Mouse (Mus musculus) hindbrain, embryonic 13.5 days (tissue): ENCODE measurements around the gene Lrrc8a. TPM values are rescaled to one million over a fixed set of nuclear protein-coding genes. Genes with fewer than 3 reads are reported as not detected.
A peak's percentile ranks its signal among the peaks of the same experiment; 100 is the strongest.

Source experiments
- ATAC-seq: fragments of 200-750 bp; cut with Nextera tagmentation; 2 replicates; pipeline ENCODE4 v1.8.0; 2017; ENCODE audit warnings: moderate TSS enrichment; ENCODE audit not compliant: low FRiP score
- H3K27ac ChIP-seq: fragments of 300-500 bp; sonication (generic); 2 replicates; pipeline ENCODE4 v1.5.1; 2015; ENCODE audit warnings: inconsistent platforms, mild to moderate bottlenecking, moderate library complexity
- H3K27me3 ChIP-seq: fragments of 300-500 bp; sonication (generic); 2 replicates; pipeline ENCODE4 v1.6.1; 2015; ENCODE audit warnings: mild to moderate bottlenecking, inconsistent platforms
- H3K36me3 ChIP-seq: fragments of 300-500 bp; sonication (generic); 2 replicates; pipeline ENCODE4 v1.6.1; 2015; ENCODE audit warnings: mild to moderate bottlenecking, inconsistent platforms
- H3K4me1 ChIP-seq: fragments of 300-500 bp; sonication (generic); replicated peaks from 2 replicates; pipeline ENCODE4 v1.6.1; 2015; ENCODE audit warnings: inconsistent platforms
- H3K4me2 ChIP-seq: fragments of 300-500 bp; sonication (generic); 2 replicates; pipeline ENCODE4 v1.6.1; 2015; ENCODE audit warnings: inconsistent platforms, mild to moderate bottlenecking, moderate library complexity
- H3K4me3 ChIP-seq: fragments of 300-500 bp; sonication (generic); 2 replicates; pipeline ENCODE4 v1.5.1; 2015; ENCODE audit warnings: mild to moderate bottlenecking, inconsistent platforms
- H3K9ac ChIP-seq: fragments of 300-500 bp; sonication (generic); 2 replicates; pipeline ENCODE4 v1.6.1; 2015; ENCODE audit warnings: mild to moderate bottlenecking, inconsistent platforms
- H3K9me3 ChIP-seq: fragments of 300-500 bp; sonication (generic); 2 replicates; pipeline ENCODE4 v1.6.1; 2016; ENCODE audit warnings: inconsistent platforms
- WGBS: fragments of 180-500 bp; shearing (Covaris S2); methylation state at CpG from one replicate; pipeline ENCODE4 v1.1.7; 2015; 5-methylcytosine and 5-hydroxymethylcytosine counted together
- polyA plus RNA-seq: library from polyadenylated mRNA; unstranded; fragments of >200 nt; fragmentation: Nextera tagmentation; extraction: Ambion mirVana; gene quantifications from 2 replicates; pipeline ENCODE4 v1.2.1, GENCODE M21; 2015

Gene Lrrc8a
- 59.8 TPM in 2 replicates for polyA plus RNA-seq

DNA sequence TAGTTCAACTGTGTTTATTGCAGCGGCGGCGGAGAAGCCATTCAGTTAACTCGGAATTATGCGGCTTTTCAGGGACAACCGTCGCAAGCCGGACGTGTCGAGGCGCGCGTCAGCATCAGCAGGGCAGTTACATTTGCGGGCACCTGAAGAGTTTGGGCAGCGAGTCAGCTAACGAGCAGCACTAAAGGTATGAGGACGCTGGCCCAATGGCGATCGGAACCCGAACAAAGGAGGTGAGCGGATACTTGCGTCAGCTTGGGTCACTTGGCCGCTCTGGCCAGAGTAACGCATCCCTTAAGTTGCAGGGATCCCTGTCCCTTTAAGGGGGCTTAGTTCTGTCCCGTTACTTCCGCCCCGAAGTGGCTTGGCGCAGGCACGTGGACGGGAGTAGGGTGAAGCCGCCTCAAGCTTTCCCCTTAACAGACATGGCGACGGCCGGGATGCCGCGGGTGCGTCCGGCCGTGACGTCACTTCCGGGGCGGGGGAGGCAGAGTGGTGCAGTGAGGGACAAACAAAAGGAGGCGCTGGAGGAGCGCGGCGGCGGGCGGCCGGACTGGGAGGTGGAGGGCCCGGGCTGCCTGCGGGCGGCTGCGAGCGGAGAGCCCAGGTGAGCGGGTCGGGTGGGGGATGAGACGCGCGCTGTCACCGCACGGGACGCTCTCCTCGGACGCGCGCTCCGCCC, at the start of gene Lrrc8a:
Lrrc8a (plus strand) TSS at position 517 of the 682 bp plus-strand sequence.
- Histone ChIP-seq H3K9me3 (no peaks in the 10 kb centered on the region), H3K27ac (peak within 1 kb of the TSS; percentile 96), H3K27me3 (no peaks in the 10 kb centered on the region), H3K36me3 (peaks cover 24% of the 10 kb centered on the region), H3K4me1 (peaks cover 48% of the 10 kb centered on the region), H3K4me2 (peak within 1 kb of the TSS; percentile 81), H3K4me3 (peak within 1 kb of the TSS; percentile 92), H3K9ac (peak within 1 kb of the TSS; percentile 96)
- under 1% methylated on average over 59 of the region's 67 CpGs for WGBS
- peak; percentile 98 for ATAC-seq

DNA sequence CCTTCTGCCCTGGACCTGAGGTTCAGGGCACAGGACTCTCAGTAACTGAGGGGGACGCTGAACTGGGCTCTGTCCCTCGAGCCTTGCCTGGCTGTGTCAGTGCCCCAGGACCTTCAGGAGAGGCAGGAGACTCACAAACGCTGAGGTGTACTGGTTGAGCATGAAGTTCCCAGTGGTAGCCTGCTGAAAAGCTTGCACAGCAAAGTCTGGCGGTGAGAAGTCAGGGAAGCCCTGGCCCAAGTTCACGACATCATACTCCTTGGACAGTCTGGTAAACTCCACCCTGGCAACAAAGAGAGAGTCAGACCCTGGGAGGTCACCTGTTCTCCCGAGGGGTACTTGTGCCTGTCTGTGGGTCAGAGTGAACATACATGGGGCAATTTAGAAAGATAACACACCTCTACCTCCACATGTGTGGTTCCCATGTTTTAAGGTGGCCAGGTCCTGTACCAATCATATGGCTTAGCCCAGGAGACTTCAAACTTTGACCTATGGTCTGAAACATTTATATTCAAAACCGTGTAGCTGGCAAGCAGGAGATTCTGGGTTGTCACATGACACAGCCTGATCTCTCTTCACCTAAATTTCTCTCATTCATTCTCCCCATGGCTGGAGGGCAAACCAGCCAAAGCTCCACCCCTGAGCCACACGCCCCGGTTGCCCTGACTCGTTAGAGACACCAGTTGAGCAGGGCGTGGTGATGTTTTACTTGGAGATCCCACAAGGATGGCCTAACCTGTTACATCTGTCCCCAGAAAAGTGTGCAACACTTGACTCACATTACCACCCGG, 45.5 kb upstream of the Lrrc8a start:
- H3K27ac ChIP-seq, result no peak overlapping the region
- no peak overlapping the region for H3K4me2 ChIP-seq
- no peak for ATAC-seq
- H3K36me3 ChIP-seq, result peaks cover 14% of the 10 kb centered on the region
- H3K4me3 ChIP-seq, result no peak overlapping the region
- H3K9me3 ChIP-seq, result no peaks in the 10 kb centered on the region
- H3K4me1 ChIP-seq, result no peaks in the 10 kb centered on the region
- no peak overlapping the region for H3K9ac ChIP-seq
- 93% methylated on average over 12 of the region's 12 CpGs for WGBS
- no peaks in the 10 kb centered on the region for H3K27me3 ChIP-seq

DNA sequence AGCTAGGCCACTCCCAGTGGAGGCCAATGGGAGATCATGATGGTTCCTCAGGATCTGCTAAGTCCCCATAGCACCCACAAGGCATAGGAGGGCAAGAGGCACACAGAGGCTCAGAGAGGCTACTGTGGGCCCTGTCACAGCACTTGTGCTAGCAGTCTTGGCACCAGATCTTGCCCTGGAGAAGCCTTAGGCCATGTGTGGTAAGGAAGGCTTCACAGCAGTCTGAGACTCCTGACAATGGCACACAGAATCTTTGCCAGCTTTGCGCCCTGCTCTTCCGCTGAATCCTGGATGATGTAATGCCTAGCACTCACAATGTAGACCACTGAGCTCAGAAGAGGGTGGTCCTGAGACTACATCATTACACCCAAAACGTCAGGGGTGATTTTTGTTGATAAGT, 42.9 kb upstream of the Lrrc8a start:
- H3K9ac ChIP-seq, result no peak overlapping the region
- no peak overlapping the region for H3K27ac ChIP-seq
- peaks cover 12% of the 10 kb centered on the region for H3K36me3 ChIP-seq
- ATAC-seq, result no peak
- no peaks in the 10 kb centered on the region for H3K27me3 ChIP-seq
- H3K9me3 ChIP-seq, result no peaks in the 10 kb centered on the region
- H3K4me1 ChIP-seq, result no peaks in the 10 kb centered on the region
- no peak overlapping the region for H3K4me3 ChIP-seq
- H3K4me2 ChIP-seq, result no peak overlapping the region
- 77% methylated on average over 3 of the region's 3 CpGs for WGBS

DNA sequence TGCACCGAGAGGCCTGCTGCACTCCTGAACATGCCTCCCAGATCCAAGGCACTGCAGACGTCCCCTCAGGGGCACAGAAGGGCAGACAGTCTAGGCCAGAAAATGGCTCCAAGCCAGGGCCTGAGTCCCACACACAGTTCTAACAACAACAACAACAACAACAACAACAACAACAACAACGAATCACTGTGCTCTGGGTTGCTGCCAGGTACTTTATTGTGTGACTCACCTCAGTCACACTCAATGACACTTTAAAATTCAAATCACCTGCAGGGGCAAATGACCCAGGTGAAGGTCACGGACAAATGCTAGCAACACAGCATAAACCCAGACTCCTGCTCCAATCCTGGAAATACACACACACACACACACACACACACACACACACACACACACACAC, 39.5 kb upstream of the Lrrc8a start:
- no peak for ATAC-seq
- Histone ChIP-seq H3K27ac (no peak overlapping the region), H3K9me3 (no peaks in the 10 kb centered on the region), H3K4me3 (no peak overlapping the region), H3K27me3 (no peaks in the 10 kb centered on the region), H3K4me2 (no peak overlapping the region), H3K9ac (peak overlapping the region; percentile 51; the same call in 1 of the 2 replicates), H3K4me1 (no peaks in the 10 kb centered on the region), H3K36me3 (no peaks in the 10 kb centered on the region)
- 75% methylated on average over 4 of the region's 4 CpGs for WGBS

DNA sequence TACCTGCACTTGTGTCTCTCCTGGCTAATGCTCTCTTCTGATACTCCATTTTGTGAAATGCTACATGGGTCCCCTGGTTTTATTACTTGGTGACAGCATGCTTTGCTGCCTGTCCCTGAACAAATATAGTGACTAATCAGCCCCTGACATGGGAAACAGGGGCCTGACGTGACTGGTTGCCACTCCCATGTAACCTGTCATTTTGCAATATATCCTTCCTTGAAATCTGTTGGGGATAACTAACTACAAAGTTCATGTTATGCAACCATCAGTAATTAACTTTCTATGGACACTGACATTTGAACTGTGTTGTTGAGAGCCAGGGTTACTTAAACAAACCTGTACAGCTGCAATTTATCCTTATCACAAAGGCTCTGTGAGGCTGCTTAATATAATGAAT, 37.5 kb upstream of the Lrrc8a start:
- no peak overlapping the region for H3K27ac ChIP-seq
- no peak overlapping the region for H3K4me3 ChIP-seq
- no peaks in the 10 kb centered on the region for H3K36me3 ChIP-seq
- 70% methylated on average over 1 of the region's 1 CpGs for WGBS
- H3K9ac ChIP-seq, result no peak overlapping the region
- ATAC-seq, result no peak
- H3K4me2 ChIP-seq, result no peak overlapping the region
- H3K4me1 ChIP-seq, result peaks cover 11% of the 10 kb centered on the region
- H3K9me3 ChIP-seq, result no peaks in the 10 kb centered on the region
- no peaks in the 10 kb centered on the region for H3K27me3 ChIP-seq

DNA sequence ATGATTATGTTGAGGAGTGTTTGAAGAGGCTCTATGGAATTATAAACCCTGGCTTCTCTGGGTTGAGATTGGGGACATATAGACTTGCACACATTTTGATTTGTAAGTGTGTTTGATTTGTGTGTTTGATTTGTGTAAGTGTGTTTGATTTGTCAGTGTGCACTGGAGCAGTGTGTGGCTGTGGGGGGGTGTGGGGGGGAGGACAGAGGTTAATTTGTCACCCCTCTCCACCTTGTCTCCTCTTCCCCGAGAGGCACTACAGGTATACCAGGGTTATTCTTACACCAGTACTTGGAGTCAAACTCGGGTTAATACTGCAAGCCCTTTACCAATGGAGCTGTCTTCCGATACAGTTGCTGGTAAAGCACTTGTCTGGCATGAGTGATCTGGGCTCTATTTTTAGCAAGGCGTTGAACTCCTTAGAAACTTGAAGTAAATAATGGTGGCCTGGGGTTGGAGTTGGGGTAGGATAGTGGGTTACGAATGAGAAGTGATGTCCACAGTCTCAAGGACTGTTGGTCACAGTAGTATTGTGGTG, 37.1 kb upstream of the Lrrc8a start:
- no peak for ATAC-seq

DNA sequence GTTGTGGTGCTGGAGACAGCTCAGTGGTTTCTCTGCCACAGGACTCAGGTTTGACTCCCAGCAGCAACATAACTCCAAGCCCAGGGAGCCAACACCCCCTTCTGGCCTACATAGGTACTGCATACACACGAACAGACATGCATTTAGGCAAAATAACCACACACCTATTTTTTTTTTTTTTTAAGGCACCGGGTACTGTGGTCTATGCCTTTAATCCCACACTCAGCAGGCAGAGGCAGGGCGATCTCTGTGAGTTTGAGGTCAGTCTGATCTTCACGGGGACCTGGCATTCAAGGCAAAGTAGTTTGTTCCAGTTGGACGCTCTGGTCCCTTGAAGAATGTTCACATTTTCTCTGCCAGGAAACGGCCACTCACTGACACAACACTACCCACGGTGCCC, 34.1 kb upstream of the Lrrc8a start:
- no peaks in the 10 kb centered on the region for H3K27me3 ChIP-seq
- no peak for ATAC-seq
- H3K27ac ChIP-seq, result no peak overlapping the region
- WGBS, result 75% methylated on average over 7 of the region's 7 CpGs
- no peak overlapping the region for H3K9ac ChIP-seq
- no peak overlapping the region for H3K4me3 ChIP-seq
- no peaks in the 10 kb centered on the region for H3K36me3 ChIP-seq
- H3K9me3 ChIP-seq, result no peaks in the 10 kb centered on the region
- no peak overlapping the region for H3K4me2 ChIP-seq
- peaks cover 23% of the 10 kb centered on the region for H3K4me1 ChIP-seq

More for the DNA sequence above, 37.1 kb upstream of the Lrrc8a start:
- Histone ChIP-seq H3K4me1 (peaks cover 11% of the 10 kb centered on the region), H3K27ac (no peak overlapping the region), H3K27me3 (no peaks in the 10 kb centered on the region), H3K4me3 (no peak overlapping the region), H3K9me3 (no peaks in the 10 kb centered on the region), H3K4me2 (no peak overlapping the region), H3K36me3 (no peaks in the 10 kb centered on the region), H3K9ac (no peak overlapping the region)
- WGBS, result 89% methylated on average over 5 of the region's 5 CpGs

DNA sequence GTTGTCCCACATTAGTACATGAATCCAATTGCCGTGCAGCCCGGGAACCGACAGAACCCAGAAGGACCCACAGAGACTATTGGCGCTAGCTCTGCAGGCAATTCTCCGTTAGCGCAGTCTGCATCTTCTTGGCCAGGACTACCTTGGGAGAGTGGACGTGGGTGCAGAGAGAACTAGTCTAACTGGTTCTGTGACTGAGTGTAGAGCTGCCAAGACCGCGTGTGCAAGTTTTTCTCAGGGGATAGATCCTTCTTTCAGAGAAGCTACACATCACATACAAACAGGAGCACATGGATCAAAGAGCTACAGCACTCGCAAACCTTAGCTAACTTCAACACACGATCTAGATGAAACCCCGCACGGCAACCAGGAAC, 32.3 kb upstream of the Lrrc8a start:
- Histone ChIP-seq H3K27me3 (no peaks in the 10 kb centered on the region), H3K36me3 (no peaks in the 10 kb centered on the region), H3K4me2 (peak overlapping the region; percentile 84), H3K4me1 (peaks cover 23% of the 10 kb centered on the region), H3K27ac (peak overlapping the region; percentile 84), H3K4me3 (peak overlapping the region; percentile 68), H3K9ac (peak overlapping the region; percentile 74), H3K9me3 (no peaks in the 10 kb centered on the region)
- 1% methylated on average over 13 of the region's 13 CpGs for WGBS
- peak; percentile 77 for ATAC-seq

DNA sequence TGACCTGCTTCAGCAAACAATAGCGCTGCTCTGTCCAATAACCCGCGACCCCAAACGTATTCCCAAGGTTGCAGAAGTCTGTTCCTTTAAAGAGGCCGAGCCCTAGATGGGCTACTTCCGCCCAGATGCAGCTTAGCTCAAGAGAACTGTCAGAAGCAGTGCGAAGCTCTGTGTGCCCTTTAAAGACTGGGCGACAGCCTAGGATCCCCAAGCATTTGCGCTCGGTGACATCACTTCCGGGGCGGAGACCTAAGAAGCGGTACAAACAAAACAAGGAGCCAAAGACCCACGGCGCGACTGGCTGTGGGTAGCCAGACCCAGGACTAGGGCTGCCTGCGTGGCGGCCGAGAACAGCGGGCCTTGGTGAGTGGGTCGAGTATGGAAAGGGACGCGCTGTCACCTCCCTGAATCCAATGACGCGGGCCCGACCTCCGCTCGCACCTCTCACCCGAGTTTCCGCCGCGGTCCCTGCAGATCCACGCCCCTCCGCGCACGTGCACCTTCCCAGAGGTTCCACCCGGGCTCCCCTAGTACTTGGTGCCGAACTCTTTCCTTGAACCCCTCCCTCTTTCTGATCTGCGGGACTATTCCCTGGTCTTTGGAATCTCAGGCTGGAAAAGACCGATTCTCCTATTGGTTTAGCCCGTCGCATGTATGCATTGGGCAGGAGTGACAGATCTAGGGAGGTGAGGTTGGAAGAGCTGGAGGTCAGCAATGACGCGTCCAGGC, 31.7 kb upstream of the Lrrc8a start, which contains the start of gene Kyat1:
Kyat1 (minus strand) TSS at position 219 of the 729 bp plus-strand sequence.
- Histone ChIP-seq H3K36me3 (no peaks in the 10 kb centered on the region), H3K4me1 (peaks cover 23% of the 10 kb centered on the region), H3K9me3 (no peaks in the 10 kb centered on the region), H3K27me3 (no peaks in the 10 kb centered on the region), H3K4me2 (peak within 1 kb of the TSS; percentile 84), H3K4me3 (peak within 1 kb of the TSS; percentile 68), H3K27ac (peak within 1 kb of the TSS; percentile 84), H3K9ac (peak within 1 kb of the TSS; percentile 74)
- WGBS, result under 1% methylated on average over 44 of the region's 44 CpGs
- peak; percentile 98 for ATAC-seq

DNA sequence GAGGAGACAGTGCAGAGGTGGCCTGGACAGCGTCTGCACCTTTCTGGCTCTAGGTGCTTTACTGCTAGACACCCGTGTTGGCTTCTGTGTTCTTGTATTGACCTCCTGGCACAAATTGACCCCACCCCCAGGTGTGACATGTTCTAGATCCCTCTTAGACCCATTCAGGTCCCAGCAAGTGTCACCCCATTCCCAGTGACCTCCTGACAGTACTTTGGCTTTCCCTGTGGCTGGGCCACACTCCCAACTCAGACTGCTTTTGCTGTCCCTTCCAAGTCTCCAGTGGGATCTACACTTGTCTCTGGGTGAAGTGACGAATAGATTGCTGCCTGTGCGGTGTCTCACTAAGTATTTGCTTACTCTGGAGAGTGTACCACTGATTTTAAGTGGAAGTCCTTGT, 30.1 kb upstream of the Lrrc8a start:
- ATAC-seq, result no peak
- Histone ChIP-seq H3K27ac (no peak overlapping the region), H3K36me3 (no peaks in the 10 kb centered on the region), H3K9me3 (no peaks in the 10 kb centered on the region), H3K27me3 (no peaks in the 10 kb centered on the region), H3K4me1 (peaks cover 23% of the 10 kb centered on the region), H3K4me3 (no peak overlapping the region), H3K9ac (no peak overlapping the region), H3K4me2 (no peak overlapping the region)
- 85% methylated on average over 4 of the region's 4 CpGs for WGBS

DNA sequence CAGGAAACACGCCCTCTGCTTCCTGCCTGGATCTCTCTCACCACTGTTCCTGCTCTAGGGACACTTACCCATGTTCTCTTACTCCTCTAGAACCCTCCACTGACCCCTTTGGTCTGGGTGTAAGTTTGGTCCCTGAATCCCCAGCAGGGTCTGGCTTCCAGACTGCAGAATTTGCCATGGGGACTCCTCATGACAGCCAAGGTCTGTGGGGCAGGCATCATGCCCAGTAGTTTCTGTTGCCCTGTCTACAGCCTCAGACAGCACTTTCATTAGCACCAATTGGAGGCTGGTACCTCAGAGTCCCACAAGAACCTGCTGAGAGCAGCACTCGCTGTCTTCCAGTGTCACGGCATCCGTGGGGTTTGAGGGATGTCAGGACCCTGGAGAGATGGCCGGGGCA, 29.6 kb upstream of the Lrrc8a start:
- Histone ChIP-seq H3K9ac (no peak overlapping the region), H3K4me2 (no peak overlapping the region), H3K36me3 (no peaks in the 10 kb centered on the region), H3K27me3 (no peaks in the 10 kb centered on the region), H3K4me3 (no peak overlapping the region), H3K27ac (no peak overlapping the region), H3K4me1 (peaks cover 23% of the 10 kb centered on the region), H3K9me3 (no peaks in the 10 kb centered on the region)
- no peak for ATAC-seq
- 81% methylated on average over 5 of the region's 5 CpGs for WGBS
